Mouse (Mus musculus): ENCODE measurements around the gene Snrk. TPM values are rescaled to one million over a fixed set of nuclear protein-coding genes. Genes with fewer than 3 reads are reported as not detected.

The Snrk gene
- 43.0 and 55.6 TPM in 2 replicates for polyA plus RNA-seq (2014; fragmentation: Nextera tagmentation; extraction: Ambion mirVana)

GRCm38 (mm10) chr9:122117112-122117616 is at the start of gene Snrk:
Snrk (plus strand) TSS chr9:122117266.
- Histone ChIP-seq H3K4me1 (ENCODE audit: control insufficient read depth, insufficient read depth, low read length) (peaks cover 8% of the 10 kb centered on the region), H3K4me3 (ENCODE audit: low read depth, low read length) (peak within 1 kb of the TSS; percentile 90), H3K27me3 (ENCODE audit: control insufficient read depth, insufficient read depth, low read length) (no peaks in the 10 kb centered on the region), H3K9me3 (ENCODE audit: control insufficient read depth, low read length) (no peaks in the 10 kb centered on the region), H3K4me2 (ENCODE audit: low read depth, low read length) (peak within 1 kb of the TSS; percentile 53), H3K36me3 (ENCODE audit: control insufficient read depth, insufficient read depth, low read length) (no peaks in the 10 kb centered on the region; the same call in 1 of the 2 replicates), H3K9ac (replicated peaks; ENCODE audit: low read depth, low read length) (peak within 1 kb of the TSS; percentile 92), H3K27ac (ENCODE audit: low read depth, low read length) (peak within 1 kb of the TSS; percentile 91)
- under 1% methylated on average over 57 of the region's 67 CpGs for WGBS
- ATAC-seq (ENCODE audit: low read depth): peak; percentile 98

DNA sequence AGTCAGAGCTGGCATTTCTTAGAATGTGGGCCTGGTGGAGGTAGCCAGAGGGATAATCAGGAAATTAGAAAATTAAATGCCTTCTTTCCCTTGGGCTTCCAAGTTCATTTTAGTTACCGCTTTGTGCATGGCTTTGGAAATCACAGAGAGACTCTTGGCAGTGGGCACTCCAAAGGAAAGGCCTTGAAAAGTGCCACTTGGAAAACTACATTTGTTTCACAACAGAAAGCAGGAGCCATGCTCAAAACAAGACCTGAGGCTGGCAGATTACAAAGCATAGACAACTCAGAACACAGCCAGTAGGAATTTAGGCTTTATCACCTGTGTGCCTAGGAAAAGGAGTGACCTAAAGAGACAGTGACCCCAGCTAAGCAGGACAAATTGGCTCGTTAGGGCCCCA is 49.4 kb upstream of the Snrk start:
- no peak overlapping the region for H3K9ac ChIP-seq (replicated peaks; ENCODE audit: low read depth, low read length)
- H3K27me3 ChIP-seq (ENCODE audit: control insufficient read depth, insufficient read depth, low read length): no peaks in the 10 kb centered on the region

DNA sequence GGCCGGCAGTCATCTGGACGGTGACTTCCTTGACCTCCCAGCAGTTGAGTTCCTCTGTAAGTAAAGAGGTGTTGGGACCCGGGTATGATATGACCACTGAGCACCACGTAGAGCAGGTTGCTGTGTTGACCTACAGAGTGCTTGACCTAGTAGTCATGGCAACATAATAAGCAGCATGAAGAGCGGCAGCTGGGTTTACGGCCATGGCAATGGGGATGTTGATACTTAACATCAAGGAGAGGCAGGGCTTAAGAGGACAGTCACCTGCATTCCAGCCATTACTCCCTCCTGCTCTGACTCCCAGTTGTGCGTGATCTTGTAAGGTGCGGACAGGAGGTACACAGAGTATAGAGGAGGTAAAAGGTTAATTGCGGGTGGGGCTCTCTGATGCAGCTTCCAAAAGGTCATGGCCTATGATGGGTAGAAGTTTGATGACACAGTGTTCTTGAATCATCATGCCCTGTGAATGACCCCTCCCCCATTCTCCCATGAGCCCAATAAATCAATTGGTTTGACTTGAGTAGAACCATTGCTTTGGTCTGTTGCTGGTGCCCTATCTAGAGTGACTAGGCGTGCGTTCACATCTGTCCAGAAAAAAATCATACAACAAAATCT is 47.4 kb upstream of the Snrk start:
- Histone ChIP-seq H3K27ac (ENCODE audit: low read depth, low read length) (no peak overlapping the region), H3K4me3 (ENCODE audit: low read depth, low read length) (no peak overlapping the region), H3K36me3 (ENCODE audit: control insufficient read depth, insufficient read depth, low read length) (no peaks in the 10 kb centered on the region), H3K4me1 (ENCODE audit: control insufficient read depth, insufficient read depth, low read length) (no peaks in the 10 kb centered on the region), H3K9ac (replicated peaks; ENCODE audit: low read depth, low read length) (no peak overlapping the region), H3K9me3 (ENCODE audit: control insufficient read depth, low read length) (no peaks in the 10 kb centered on the region), H3K4me2 (ENCODE audit: low read depth, low read length) (no peak overlapping the region), H3K27me3 (ENCODE audit: control insufficient read depth, insufficient read depth, low read length) (no peaks in the 10 kb centered on the region)
- WGBS: 83% methylated on average over 11 of the region's 11 CpGs
- ATAC-seq (ENCODE audit: low read depth): no peak

More for the DNA sequence above, 49.4 kb upstream of the Snrk start:
- no peak for ATAC-seq (ENCODE audit: low read depth)
- no peak overlapping the region for H3K4me3 ChIP-seq (ENCODE audit: low read depth, low read length)
- WGBS: 70% methylated on average over 2 of the region's 2 CpGs
- H3K36me3 ChIP-seq (ENCODE audit: control insufficient read depth, insufficient read depth, low read length): no peaks in the 10 kb centered on the region
- no peak overlapping the region for H3K4me2 ChIP-seq (ENCODE audit: low read depth, low read length)
- no peak overlapping the region for H3K27ac ChIP-seq (ENCODE audit: low read depth, low read length)
- H3K9me3 ChIP-seq (ENCODE audit: control insufficient read depth, low read length): no peaks in the 10 kb centered on the region
- no peaks in the 10 kb centered on the region for H3K4me1 ChIP-seq (ENCODE audit: control insufficient read depth, insufficient read depth, low read length)

DNA sequence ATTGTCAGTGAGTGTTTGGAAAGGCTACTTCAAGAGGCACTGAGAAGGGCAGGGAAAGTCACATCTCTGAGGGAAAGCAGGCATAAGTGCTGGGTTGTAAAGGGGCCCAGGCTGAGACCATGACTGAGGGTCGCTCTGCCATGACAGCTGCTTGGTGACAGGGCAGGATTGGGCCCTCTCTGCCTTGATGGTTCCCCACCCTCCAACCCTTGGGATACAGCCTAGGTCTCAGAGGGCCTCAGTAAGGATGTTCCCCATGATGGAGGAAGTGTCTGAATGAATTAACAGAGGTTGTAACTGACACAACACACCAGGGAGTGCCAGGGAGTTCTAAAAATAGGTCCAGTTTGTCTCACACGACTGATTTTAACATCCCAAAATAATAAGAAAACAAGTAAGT is 43.1 kb upstream of the Snrk start:
- H3K9me3 ChIP-seq (ENCODE audit: control insufficient read depth, low read length): no peaks in the 10 kb centered on the region
- H3K4me3 ChIP-seq (ENCODE audit: low read depth, low read length): no peak overlapping the region

GRCm38 (mm10) chr9:122074575-122074974 is 42.5 kb upstream of the Snrk start:
- Histone ChIP-seq H3K4me1 (ENCODE audit: control insufficient read depth, insufficient read depth, low read length) (no peaks in the 10 kb centered on the region), H3K9me3 (ENCODE audit: control insufficient read depth, low read length) (no peaks in the 10 kb centered on the region), H3K9ac (replicated peaks; ENCODE audit: low read depth, low read length) (no peak overlapping the region), H3K36me3 (ENCODE audit: control insufficient read depth, insufficient read depth, low read length) (no peaks in the 10 kb centered on the region), H3K27me3 (ENCODE audit: control insufficient read depth, insufficient read depth, low read length) (no peaks in the 10 kb centered on the region), H3K4me3 (ENCODE audit: low read depth, low read length) (no peak overlapping the region), H3K27ac (ENCODE audit: low read depth, low read length) (no peak overlapping the region), H3K4me2 (ENCODE audit: low read depth, low read length) (no peak overlapping the region)
- WGBS: 94% methylated on average over 13 of the region's 13 CpGs
- no peak for ATAC-seq (ENCODE audit: low read depth)

More for the DNA sequence above, 43.1 kb upstream of the Snrk start:
- Histone ChIP-seq H3K27me3 (ENCODE audit: control insufficient read depth, insufficient read depth, low read length) (no peaks in the 10 kb centered on the region), H3K4me2 (ENCODE audit: low read depth, low read length) (no peak overlapping the region), H3K36me3 (ENCODE audit: control insufficient read depth, insufficient read depth, low read length) (no peaks in the 10 kb centered on the region), H3K27ac (ENCODE audit: low read depth, low read length) (no peak overlapping the region), H3K4me1 (ENCODE audit: control insufficient read depth, insufficient read depth, low read length) (no peaks in the 10 kb centered on the region), H3K9ac (replicated peaks; ENCODE audit: low read depth, low read length) (no peak overlapping the region)
- 49% methylated on average over 2 of the region's 2 CpGs for WGBS
- ATAC-seq (ENCODE audit: low read depth): no peak

DNA sequence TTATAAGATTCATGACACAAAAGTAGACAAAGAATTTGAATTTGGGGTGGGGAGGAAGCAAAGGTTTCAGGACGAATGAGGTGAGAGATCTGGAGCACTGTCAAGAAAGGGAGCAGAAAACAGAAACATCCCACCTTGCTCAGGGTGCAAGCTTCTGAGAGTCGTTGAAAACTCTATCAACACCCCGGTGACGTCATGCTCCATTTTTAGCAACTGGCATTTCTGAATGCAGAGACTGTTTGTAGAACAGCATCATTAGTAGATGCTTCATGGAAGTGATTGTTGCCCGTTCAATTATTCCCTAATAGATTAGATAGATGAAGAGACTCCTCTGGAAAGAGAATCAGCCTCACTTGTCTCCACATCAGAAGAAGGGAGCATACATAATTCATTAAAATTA is 38.6 kb upstream of the Snrk start:
- no peak overlapping the region for H3K4me3 ChIP-seq (ENCODE audit: low read depth, low read length)
- WGBS: 73% methylated on average over 5 of the region's 5 CpGs
- H3K4me1 ChIP-seq (ENCODE audit: control insufficient read depth, insufficient read depth, low read length): no peaks in the 10 kb centered on the region
- no peaks in the 10 kb centered on the region for H3K9me3 ChIP-seq (ENCODE audit: control insufficient read depth, low read length)
- H3K27ac ChIP-seq (ENCODE audit: low read depth, low read length): no peak overlapping the region
- H3K27me3 ChIP-seq (ENCODE audit: control insufficient read depth, insufficient read depth, low read length): no peaks in the 10 kb centered on the region
- no peak overlapping the region for H3K9ac ChIP-seq (replicated peaks; ENCODE audit: low read depth, low read length)
- no peak for ATAC-seq (ENCODE audit: low read depth)
- no peak overlapping the region for H3K4me2 ChIP-seq (ENCODE audit: low read depth, low read length)
- no peaks in the 10 kb centered on the region for H3K36me3 ChIP-seq (ENCODE audit: control insufficient read depth, insufficient read depth, low read length)

- WGBS: 27% methylated on average over 4 of the region's 4 CpGs
- H3K4me1 ChIP-seq (ENCODE audit: control insufficient read depth, insufficient read depth, low read length): no peaks in the 10 kb centered on the region
- no peak overlapping the region for H3K9ac ChIP-seq (replicated peaks; ENCODE audit: low read depth, low read length)
- H3K4me2 ChIP-seq (ENCODE audit: low read depth, low read length): no peak overlapping the region
- no peaks in the 10 kb centered on the region for H3K36me3 ChIP-seq (ENCODE audit: control insufficient read depth, insufficient read depth, low read length)
- no peaks in the 10 kb centered on the region for H3K27me3 ChIP-seq (ENCODE audit: control insufficient read depth, insufficient read depth, low read length)
- no peak overlapping the region for H3K27ac ChIP-seq (ENCODE audit: low read depth, low read length)
- ATAC-seq (ENCODE audit: low read depth): no peak
- H3K4me3 ChIP-seq (ENCODE audit: low read depth, low read length): no peak overlapping the region
- H3K9me3 ChIP-seq (ENCODE audit: control insufficient read depth, low read length): no peaks in the 10 kb centered on the region
These were observed 33.4 kb upstream of the Snrk start for GRCm38 (mm10) chr9:122083698-122084097.

GRCm38 (mm10) chr9:122084175-122084574 is 32.9 kb upstream of the Snrk start:
- Histone ChIP-seq H3K27me3 (ENCODE audit: control insufficient read depth, insufficient read depth, low read length) (no peaks in the 10 kb centered on the region), H3K9ac (replicated peaks; ENCODE audit: low read depth, low read length) (no peak overlapping the region), H3K9me3 (ENCODE audit: control insufficient read depth, low read length) (no peaks in the 10 kb centered on the region), H3K4me3 (ENCODE audit: low read depth, low read length) (no peak overlapping the region), H3K36me3 (ENCODE audit: control insufficient read depth, insufficient read depth, low read length) (no peaks in the 10 kb centered on the region), H3K27ac (ENCODE audit: low read depth, low read length) (0 out of 2 replicates have a peak overlapping the region, but pooled peaks have one; percentile 10), H3K4me1 (ENCODE audit: control insufficient read depth, insufficient read depth, low read length) (no peaks in the 10 kb centered on the region), H3K4me2 (ENCODE audit: low read depth, low read length) (no peak overlapping the region)
- no peak for ATAC-seq (ENCODE audit: low read depth)
- WGBS: 31% methylated on average over 4 of the region's 4 CpGs

DNA sequence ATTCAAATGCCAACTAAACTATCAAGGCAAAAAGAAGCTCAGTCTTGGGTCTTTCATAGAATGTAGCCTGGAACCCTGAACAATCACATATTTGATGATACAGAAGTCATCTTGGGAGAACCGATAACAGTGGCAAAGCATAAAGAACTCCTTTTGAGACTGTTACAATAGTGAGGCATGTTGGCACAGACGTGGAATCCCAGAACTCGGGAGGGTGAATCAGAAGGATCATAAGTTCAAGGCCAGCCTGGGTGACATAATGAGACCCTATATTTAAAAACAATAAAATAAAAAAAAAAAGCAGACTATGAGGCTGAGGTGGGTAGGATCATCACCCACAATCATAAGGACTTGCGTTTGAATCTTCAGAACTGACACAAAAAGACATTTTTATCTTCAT is 32.4 kb upstream of the Snrk start:
- Histone ChIP-seq H3K27ac (ENCODE audit: low read depth, low read length) (no peak overlapping the region), H3K9ac (replicated peaks; ENCODE audit: low read depth, low read length) (no peak overlapping the region), H3K27me3 (ENCODE audit: control insufficient read depth, insufficient read depth, low read length) (no peaks in the 10 kb centered on the region), H3K36me3 (ENCODE audit: control insufficient read depth, insufficient read depth, low read length) (no peaks in the 10 kb centered on the region), H3K4me1 (ENCODE audit: control insufficient read depth, insufficient read depth, low read length) (no peaks in the 10 kb centered on the region), H3K4me2 (ENCODE audit: low read depth, low read length) (no peak overlapping the region), H3K4me3 (ENCODE audit: low read depth, low read length) (no peak overlapping the region), H3K9me3 (ENCODE audit: control insufficient read depth, low read length) (no peaks in the 10 kb centered on the region)
- no peak for ATAC-seq (ENCODE audit: low read depth)
- 77% methylated on average over 4 of the region's 4 CpGs for WGBS

Measured in neural tube, embryonic 14.5 days (tissue).